Mouse (Mus musculus) testis, adult 2 months (tissue): ENCODE results near the gene Gm45521.

Source experiments
- CTCF ChIP-seq: fragments of 200-500 bp; IDR thresholded peaks from 2 replicates; pipeline ENCODE4 v1.5.1; 2012; ENCODE audit warnings: low read depth, mild to moderate bottlenecking, inconsistent platforms, low read length, moderate library complexity; ENCODE audit not compliant: control insufficient read depth, insufficient read depth, insufficient replicate concordance
- POLR2A ChIP-seq: fragments of 200-500 bp; IDR thresholded peaks from 2 replicates; pipeline ENCODE4 v1.6.1; 2012; ENCODE audit warnings: low read depth, mild to moderate bottlenecking, inconsistent platforms, low read length, moderate library complexity; ENCODE audit not compliant: control insufficient read depth

DNA sequence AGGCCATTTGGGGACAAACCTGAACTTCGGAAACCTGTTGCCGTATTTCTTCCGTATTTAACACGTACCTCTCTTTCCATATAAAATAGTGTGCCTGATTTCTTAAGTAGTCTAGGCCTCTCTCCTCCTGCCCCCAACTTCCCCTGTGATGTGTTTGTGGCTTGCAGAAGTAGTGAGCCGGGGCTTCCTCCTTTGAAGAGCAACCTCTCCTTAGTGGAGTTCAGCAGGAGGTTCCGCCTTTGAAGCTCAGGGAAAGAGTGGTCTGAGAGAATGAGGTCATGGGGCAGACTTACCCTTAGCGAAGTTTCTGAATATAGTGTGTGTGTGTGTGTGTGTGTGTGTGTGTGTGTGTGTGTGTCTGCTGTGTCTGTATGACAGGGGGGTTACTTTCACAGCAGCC is 43.2 kb upstream of the Gm45521 start:
- no peak for TF ChIP-seq POLR2A
- TF ChIP-seq CTCF: no peak
